Mouse (Mus musculus) testis, adult 2 months (tissue): ENCODE results near the gene Babam2.

Source experiments
- CTCF ChIP-seq: fragments of 200-500 bp; IDR thresholded peaks from 2 replicates; pipeline ENCODE4 v1.5.1; 2012; ENCODE audit warnings: low read depth, mild to moderate bottlenecking, inconsistent platforms, low read length, moderate library complexity; ENCODE audit not compliant: control insufficient read depth, insufficient read depth, insufficient replicate concordance
- POLR2A ChIP-seq: fragments of 200-500 bp; IDR thresholded peaks from 2 replicates; pipeline ENCODE4 v1.6.1; 2012; ENCODE audit warnings: low read depth, mild to moderate bottlenecking, inconsistent platforms, low read length, moderate library complexity; ENCODE audit not compliant: control insufficient read depth

- TF ChIP-seq CTCF (no peak), POLR2A (no peak)
Observed at GRCm38 (mm10) chr5:31687972-31688371, 9.5 kb upstream of the Babam2 start.
